Mouse (Mus musculus) ovary, adult 2 months (tissue): Measurements from ENCODE around the gene Unc5b. TPM values are rescaled to one million over a fixed set of nuclear protein-coding genes. Genes with fewer than 3 reads are reported as not detected.

Source experiments
- polyA plus RNA-seq: library from polyadenylated mRNA; depleted of rRNA; stranded (reverse); fragments of >200 nt; gene quantifications from 2 replicates; pipeline ENCODE4 v1.2.3, GENCODE M21; 2012; rRNA removed

Gene Unc5b
- polyA plus RNA-seq, result 12.0 and 12.9 TPM in 2 replicates

DNA sequence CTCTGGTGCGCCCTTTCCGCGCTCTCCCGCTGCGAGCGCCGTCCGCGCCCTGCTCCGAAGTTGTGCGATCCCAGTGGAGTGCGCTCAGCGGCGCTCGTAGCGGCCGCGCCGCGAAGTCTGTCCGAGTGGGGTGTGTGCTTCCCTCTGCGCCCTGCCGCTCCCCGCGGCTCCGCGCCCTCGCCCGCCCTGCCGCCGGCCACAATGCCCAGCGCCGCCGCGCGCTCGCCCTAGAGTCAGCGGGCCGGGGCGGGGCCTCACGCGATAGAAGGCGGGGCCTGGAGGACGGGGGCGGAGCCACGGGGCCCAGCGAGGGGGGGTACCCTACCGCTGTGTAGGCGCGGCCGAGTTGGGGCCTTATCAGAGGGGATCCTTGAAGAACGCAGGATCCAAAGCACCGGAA is at the start of gene Unc5b:
Gene Unc5b (minus strand): TSS at position 203 of the 400 bp plus-strand sequence.

DNA sequence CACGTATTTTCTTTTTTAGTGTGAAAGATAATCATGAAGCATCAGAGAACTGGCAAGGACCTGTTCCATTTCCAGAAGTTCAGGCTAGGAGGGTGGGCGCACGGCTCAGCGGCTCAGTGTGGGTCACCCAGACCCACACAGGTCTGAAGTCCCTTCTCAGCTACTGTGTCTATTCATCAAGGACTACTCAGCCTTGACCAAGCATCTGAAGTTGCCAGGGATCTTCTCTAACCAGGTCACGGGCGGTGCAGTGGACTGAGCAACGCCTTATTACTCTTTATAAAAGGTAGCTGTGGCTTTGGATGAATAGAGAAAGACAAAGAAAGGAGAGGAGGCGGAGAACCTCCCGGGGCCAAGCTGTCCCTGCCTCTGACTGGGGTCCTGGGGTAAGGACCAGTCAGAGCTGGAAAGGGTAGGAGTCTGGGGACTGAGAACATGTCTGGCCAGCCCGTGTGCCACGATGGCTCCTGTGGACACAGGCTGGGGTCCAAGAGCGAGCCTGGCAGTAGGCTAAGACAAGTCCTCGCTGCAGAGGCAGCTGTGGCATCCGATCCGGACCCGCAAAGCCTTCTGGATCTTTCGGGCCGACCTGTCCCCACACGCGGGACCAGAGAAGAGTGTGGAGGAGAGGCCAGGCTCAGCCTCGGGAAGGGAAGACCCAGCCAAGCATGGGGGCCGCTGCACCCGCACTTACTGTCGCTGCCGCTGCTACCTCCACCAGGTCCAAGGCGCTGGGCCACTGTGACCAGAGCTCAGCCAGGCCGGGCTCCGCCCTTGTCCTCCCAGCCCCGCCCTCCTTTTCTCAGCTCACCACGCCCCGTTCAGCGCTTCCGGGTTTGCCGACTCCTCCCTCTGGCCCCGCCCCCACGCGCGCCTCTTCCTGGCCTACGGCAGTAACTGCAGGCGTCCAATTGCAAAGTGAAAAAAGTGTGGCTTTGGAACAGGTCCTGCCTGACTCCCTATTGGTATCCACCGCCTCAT is 79.1 kb downstream of the Unc5b start, which contains the start of gene Slc29a3:
Gene Slc29a3 (minus strand): TSS at position 755 of the 981 bp plus-strand sequence.

Other genes starting within 250 kb of the Unc5b start
- 0.94 and 0.97 TPM in 2 replicates for gene Cdh23, start 135.1 kb downstream of the Unc5b start, polyA plus RNA-seq
- 21.1 and 24.1 TPM in 2 replicates for gene Slc29a3, start 78.8 kb downstream of the Unc5b start, polyA plus RNA-seq